Mouse (Mus musculus) ES-E14 (cell line): ENCODE measurements around the gene Olfr553. TPM values are rescaled to one million over a fixed set of nuclear protein-coding genes. Genes with fewer than 3 reads are reported as not detected.
"Not testable (repeated sequence)": the region's sequence is repeated elsewhere in the genome, so short reads cannot be mapped to it uniquely, and the experiment has no call there.

ENCODE experiments used
- DNase-seq: peaks from one replicate; pipeline ENCODE4 v3.0.0-alpha.2; 2013; ENCODE audit warnings: low read depth, low spot score
- H3K27ac ChIP-seq: 2 replicates; pipeline ENCODE4 v1.5.1; 2012; ENCODE audit warnings: low read depth, mild to moderate bottlenecking, low read length, moderate library complexity, mixed read lengths; ENCODE audit not compliant: poor library complexity, insufficient read depth, severe bottlenecking
- H3K36me3 ChIP-seq: 2 replicates; pipeline ENCODE4 v1.6.1; 2012; ENCODE audit warnings: mild to moderate bottlenecking, low read length, moderate library complexity, mixed read lengths; ENCODE audit not compliant: control insufficient read depth, poor library complexity, insufficient read depth, severe bottlenecking
- H3K4me1 ChIP-seq, 2 experiments: fragments of 150-350 bp in 1 of 2; sonication (generic) in 1 of 2; 2 replicates each; pipeline ENCODE4 v1.6.1; 2012; ENCODE audit warnings: low read length in 2 of 2, mild to moderate bottlenecking in 1 of 2, mixed read lengths in 1 of 2; ENCODE audit not compliant: control insufficient read depth in 2 of 2, insufficient read depth in 2 of 2, poor library complexity in 1 of 2
- H3K4me3 ChIP-seq, 2 experiments: fragments of 150-350 bp in 1 of 2; sonication (generic) in 1 of 2; 2 replicates each; pipeline ENCODE4 v1.5.1; 2012; ENCODE audit warnings: low read length in 2 of 2, low read depth in 1 of 2, mild to moderate bottlenecking in 1 of 2, mixed read lengths in 1 of 2; ENCODE audit not compliant: insufficient read depth in 1 of 2, poor library complexity in 1 of 2, severe bottlenecking in 1 of 2
- H3K9ac ChIP-seq: 2 replicates; pipeline ENCODE4 v1.6.1; 2012; ENCODE audit warnings: low read depth, mild to moderate bottlenecking, low read length, mixed read lengths; ENCODE audit not compliant: poor library complexity, insufficient read depth, severe bottlenecking
- H3K9me3 ChIP-seq: fragments of 150-350 bp; sonication (generic); 2 replicates; pipeline ENCODE4 v1.6.1; 2012; ENCODE audit warnings: low read depth, mild to moderate bottlenecking, low read length; ENCODE audit not compliant: control insufficient read depth, insufficient read depth
- CHD2 ChIP-seq: IDR thresholded peaks from 2 replicates; pipeline ENCODE4 v1.6.1; 2014; ENCODE audit warnings: mild to moderate bottlenecking, low read depth, low read length, inconsistent platforms
- HCFC1 ChIP-seq: IDR thresholded peaks from 2 replicates; pipeline ENCODE4 v1.6.1; 2012; ENCODE audit warnings: low read length, inconsistent platforms, borderline replicate concordance; ENCODE audit not compliant: insufficient read depth
- MAFK ChIP-seq: IDR thresholded peaks from 2 replicates; pipeline ENCODE4 v1.6.1; 2014; ENCODE audit warnings: mild to moderate bottlenecking, low read depth, low read length, inconsistent platforms; ENCODE audit not compliant: insufficient read depth
- ZC3H11A ChIP-seq: IDR thresholded peaks from 2 replicates; pipeline ENCODE4 v1.6.1; 2012; ENCODE audit warnings: low read depth, mild to moderate bottlenecking, inconsistent platforms, low read length, borderline replicate concordance
- ZNF384 ChIP-seq: IDR thresholded peaks from 2 replicates; pipeline ENCODE4 v1.6.1; 2012; ENCODE audit warnings: low read depth, low read length, inconsistent platforms
- in situ Hi-C, 2 experiments: fragments of 600-800 bp; cut with MboI; formaldehyde crosslinking; loops; one replicate each; pipeline ENCODE4 v1.15.1; 2025; ENCODE audit warnings: low sequenced_read_pairs in 2 of 2, inconsistent platforms in 1 of 2; ENCODE audit not compliant: unreplicated experiment in 2 of 2
- total RNA-seq: library from RNA; depleted of rRNA; stranded (reverse); fragments of 300-350 nt; gene quantifications from 2 replicates; pipeline ENCODE4 v1.2.3, GENCODE M21; 2012; rRNA removed

Gene Olfr553
- total RNA-seq = not detected in 2 replicates

- H3K36me3 ChIP-seq = no peaks in the 10 kb centered on the region
- no peak for DNase-seq
Measured at GRCm38 (mm10) chr7:102618118-102618517, at the start of gene Olfr553. Gene Olfr553, minus strand, starts transcription at chr7:102618218.

DNA sequence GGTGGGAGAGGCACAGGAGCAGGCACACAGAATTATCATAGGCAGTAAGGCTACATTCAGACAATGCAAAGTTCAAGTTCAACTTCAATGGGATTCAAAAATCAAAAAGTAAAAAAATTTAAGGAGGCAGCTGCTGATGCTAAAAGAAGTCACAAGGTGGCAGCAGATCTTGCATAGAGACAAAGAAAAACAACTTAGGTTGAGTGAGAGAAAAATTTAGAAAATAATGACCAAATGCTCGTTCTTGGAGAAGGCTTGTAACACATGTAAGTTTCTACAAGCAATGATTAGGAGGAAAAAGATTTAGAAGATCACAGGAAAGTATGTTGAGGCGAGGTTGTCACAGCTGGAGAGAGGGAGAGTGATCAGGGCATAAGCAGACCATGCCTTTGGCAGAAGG lies 47.4 kb upstream of the Olfr553 start:
- Histone ChIP-seq H3K9ac (no peak overlapping the region), H3K4me1 (no peaks in the 10 kb centered on the region), H3K27ac (no peak overlapping the region), H3K36me3 (no peaks in the 10 kb centered on the region), H3K4me3 (no peak overlapping the region), H3K9me3 (no peaks in the 10 kb centered on the region)
- TF ChIP-seq HCFC1 (no peak), ZNF384 (no peak), CHD2 (no peak), MAFK (no peak), ZC3H11A (no peak)
- no peak for DNase-seq
- in situ Hi-C loops = no loop called here

More at GRCm38 (mm10) chr7:102618118-102618517, at the start of gene Olfr553:
- Histone ChIP-seq H3K9ac (no peak within 1 kb of the TSS), H3K27ac (no peak within 1 kb of the TSS), H3K4me1 (no peaks in the 10 kb centered on the region), H3K4me3 (no peak within 1 kb of the TSS), H3K9me3 (no peaks in the 10 kb centered on the region)
- in situ Hi-C loops = no loop called here
- TF ChIP-seq ZC3H11A (no peak), MAFK (no peak), ZNF384 (no peak), CHD2 (no peak), HCFC1 (no peak)

- Histone ChIP-seq H3K4me3 (no peak within 1 kb of the TSS), H3K36me3 (no peaks in the 10 kb centered on the region), H3K27ac (no peak within 1 kb of the TSS), H3K4me1 (no peaks in the 10 kb centered on the region), H3K9me3 (no peaks in the 10 kb centered on the region), H3K9ac (no peak within 1 kb of the TSS)
- DNase-seq = no peak
- TF ChIP-seq HCFC1 (no peak), CHD2 (no peak), ZC3H11A (no peak), ZNF384 (no peak), MAFK (no peak)
- in situ Hi-C loops = no loop called here
Measured at GRCm38 (mm10) chr7:102664599-102664998, 46.6 kb upstream of the Olfr553 start, which contains the start of gene Olfr556. Gene Olfr556, plus strand, starts transcription at chr7:102664899.

DNA sequence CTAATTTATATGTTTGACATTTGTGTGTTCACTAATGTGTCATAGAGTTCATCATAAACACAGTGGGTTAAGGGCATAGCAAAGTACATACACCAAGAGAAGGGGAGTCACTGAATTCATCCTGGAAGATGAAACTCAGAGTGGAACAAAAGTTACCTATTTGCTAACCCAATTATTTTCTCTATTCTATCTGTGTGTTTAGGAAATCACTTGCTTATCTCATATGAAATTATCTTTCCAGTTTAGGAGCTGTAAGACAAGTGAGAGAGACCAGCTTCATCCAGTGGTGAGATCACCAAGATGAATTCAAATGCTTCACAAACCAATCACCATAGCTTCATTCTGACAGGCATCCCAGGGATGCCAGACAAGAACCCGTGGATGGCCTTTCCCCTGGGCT lies 40.5 kb upstream of the Olfr553 start, which contains the start of gene Olfr555:
Gene Olfr555, plus strand, starts transcription at position 301 of the 400 bp plus-strand sequence.
- DNase-seq = no peak
- H3K36me3 ChIP-seq = no peaks in the 10 kb centered on the region
- no peaks in the 10 kb centered on the region for H3K9me3 ChIP-seq
- no peak for TF ChIP-seq MAFK
- TF ChIP-seq ZC3H11A = no peak
- TF ChIP-seq HCFC1 = no peak
- TF ChIP-seq ZNF384 = no peak
- H3K27ac ChIP-seq = no peak within 1 kb of the TSS
- no peak within 1 kb of the TSS for H3K9ac ChIP-seq
- H3K4me1 ChIP-seq = no peaks in the 10 kb centered on the region
- H3K4me3 ChIP-seq = no peak within 1 kb of the TSS
- in situ Hi-C loops = no loop called here

DNA sequence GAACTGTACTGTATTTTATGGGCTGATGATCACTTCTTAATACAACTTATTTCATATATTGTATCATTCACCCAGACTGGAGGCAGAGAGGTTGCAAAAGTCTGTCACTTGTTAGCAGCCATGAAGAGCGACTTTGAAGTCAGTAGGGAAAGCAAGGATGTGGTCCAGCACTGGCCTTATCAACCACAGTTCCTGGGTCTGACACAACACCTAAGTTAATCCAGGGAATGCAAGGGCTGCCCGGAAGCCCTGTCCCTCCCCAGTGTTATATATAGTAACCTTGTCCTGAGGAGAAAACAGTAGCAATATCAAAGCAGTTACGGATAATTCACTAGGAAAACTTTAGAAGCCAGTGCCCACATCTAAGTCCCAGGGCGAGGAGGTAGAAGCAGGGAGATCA lies 26.9 kb upstream of the Olfr553 start:
- H3K27ac ChIP-seq, DNase-seq, in situ Hi-C loops, H3K9me3 ChIP-seq, H3K4me1 ChIP-seq, H3K4me3 ChIP-seq, H3K9ac ChIP-seq, H3K36me3 ChIP-seq: not testable (repeated sequence)
